In genomic region chr13:103114274-103114673, GRCm38 (mm10) we compare ENCODE assay signal across 8 mouse cellular contexts.
DNase-seq lines count a peak whose midpoint lies in the region; ATAC-seq lines count a peak whose summit lies in the region.

No protein-coding gene starts in this region.

- peak; percentile 41 for ATAC-seq in frontal cortex, adult (ENCODE audit: low TSS enrichment)
- ATAC-seq in hindbrain, embryonic 11.5 days (ENCODE audit: low FRiP score), result 0 out of 2 replicates have a peak, but pooled peaks have one; percentile 9
- ATAC-seq in liver, embryonic 11.5 days (replicated peaks; ENCODE audit: low FRiP score), result no peak

- no peak overlapping the region for H3K4me2 ChIP-seq in hindbrain, embryonic 11.5 days (replicated peaks; ENCODE audit: low read depth, low read length)
- no peak overlapping the region for H3K4me2 ChIP-seq in liver, embryonic 11.5 days

- no peaks in the 10 kb centered on the region for H3K9me3 ChIP-seq in hindbrain, embryonic 11.5 days (ENCODE audit: control insufficient read depth, low read length)
- no peaks in the 10 kb centered on the region for H3K9me3 ChIP-seq in liver, embryonic 11.5 days (ENCODE audit: control insufficient read depth, low read length)

- H3K4me1 ChIP-seq in hindbrain, embryonic 11.5 days (replicated peaks; ENCODE audit: control insufficient read depth, insufficient read depth, low read length), result peaks cover 8% of the 10 kb centered on the region; the same call in 1 of the 2 replicates
- H3K4me1 ChIP-seq in liver, embryonic 11.5 days (replicated peaks; ENCODE audit: control insufficient read depth, insufficient read depth, low read length), result no peaks in the 10 kb centered on the region

- DNase-seq in 3134 (ENCODE audit: extremely low read depth, insufficient read length, low spot score), result peak; percentile 76
- peak; percentile 36 to 54 for DNase-seq in adrenal gland, postnatal 36 days
- DNase-seq in hindbrain, embryonic 11.5 days (ENCODE audit: low spot score), result no peak
- DNase-seq in layer of hippocampus, postnatal 10 days (ENCODE audit: low spot score in 2 of 2), result peak; percentile 80 to 85
- DNase-seq in retina, embryonic 14.5 days (ENCODE audit: low spot score), result peak; percentile 57
- DNase-seq in liver, embryonic 11.5 days (ENCODE audit: low spot score), result no peak
- DNase-seq in B cell, adult 2 months, result no peak

- H3K4me3 ChIP-seq in hindbrain, embryonic 11.5 days (ENCODE audit: low read depth, low read length), result no peak overlapping the region
- H3K4me3 ChIP-seq in liver, embryonic 11.5 days (ENCODE audit: low read depth, low read length), result no peak overlapping the region

- no peak overlapping the region for H3K27ac ChIP-seq in hindbrain, embryonic 11.5 days (ENCODE audit: low read depth, low read length)
- H3K27ac ChIP-seq in liver, embryonic 11.5 days (ENCODE audit: low read depth, low read length), result no peak overlapping the region

- H3K36me3 ChIP-seq in hindbrain, embryonic 11.5 days (ENCODE audit: control insufficient read depth, insufficient read depth, low read length), result no peaks in the 10 kb centered on the region
- H3K36me3 ChIP-seq in liver, embryonic 11.5 days (ENCODE audit: control insufficient read depth, insufficient read depth, low read length), result no peaks in the 10 kb centered on the region

- no peak overlapping the region for H3K9ac ChIP-seq in hindbrain, embryonic 11.5 days (ENCODE audit: low read depth, low read length)
- no peak overlapping the region for H3K9ac ChIP-seq in liver, embryonic 11.5 days (ENCODE audit: low read depth, low read length)

- H3K27me3 ChIP-seq in hindbrain, embryonic 11.5 days (ENCODE audit: control insufficient read depth, insufficient read depth, low read length), result no peaks in the 10 kb centered on the region
- no peaks in the 10 kb centered on the region for H3K27me3 ChIP-seq in liver, embryonic 11.5 days (replicated peaks; ENCODE audit: control insufficient read depth, insufficient read depth, low read length)

- WGBS in hindbrain, embryonic 11.5 days, result 43% methylated on average over 5 of the region's 5 CpGs
- WGBS in liver, embryonic 11.5 days, result 72% methylated on average over 5 of the region's 5 CpGs

Comparison
In these comparisons a context has a peak if more than half of its experiments do, and no peak if none do; other contexts are left out.
1. DNase-seq: peak in 3134 (single experiment), adrenal gland, postnatal 36 days (2 of 2), layer of hippocampus, postnatal 10 days (2 of 2) and retina, embryonic 14.5 days (single experiment); none in hindbrain, embryonic 11.5 days (single experiment), liver, embryonic 11.5 days (single experiment) and B cell, adult 2 months (0 of 2).